Mouse (Mus musculus) right cerebral cortex, adult 2 months (tissue): ENCODE measurements at regions not wholly inside any gene's neighbourhood (a gene's known extent, or its start where the extent isn't known, plus 50 kb on each side); places are given as distances from the start of the nearest gene placed in this dataset.

Experiments
- DNase-seq, 2 experiments: peaks; one replicate each; pipeline ENCODE4 v3.0.0; 2021 to 2022; ENCODE audit warnings: low spot score in 2 of 2

DNA sequence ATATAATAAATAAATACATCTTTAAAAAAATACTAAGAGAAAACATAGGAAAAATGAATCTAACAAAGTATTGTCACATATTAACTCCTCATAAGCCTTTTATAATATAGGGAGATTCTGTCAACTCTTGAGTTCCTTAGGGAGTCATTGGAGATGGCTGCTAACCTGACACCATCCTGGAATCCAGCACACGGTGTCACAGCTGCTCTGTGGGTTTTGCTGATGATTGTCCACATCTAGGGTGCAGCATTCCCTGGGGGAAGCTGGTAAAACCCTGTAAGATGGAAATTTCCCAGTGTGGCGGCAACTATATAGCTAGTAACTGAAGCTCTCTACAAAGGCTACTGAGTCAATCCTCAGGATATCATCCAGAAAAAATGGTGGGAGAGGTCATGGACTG, 58.9 kb upstream of the E2f3 start:
- no peak for DNase-seq

- DNase-seq: peak in 1 of 2 experiments; percentile 17
Measured at GRCm38 (mm10) chr13:30042689-30043320, 56.9 kb upstream of the E2f3 start.

DNA sequence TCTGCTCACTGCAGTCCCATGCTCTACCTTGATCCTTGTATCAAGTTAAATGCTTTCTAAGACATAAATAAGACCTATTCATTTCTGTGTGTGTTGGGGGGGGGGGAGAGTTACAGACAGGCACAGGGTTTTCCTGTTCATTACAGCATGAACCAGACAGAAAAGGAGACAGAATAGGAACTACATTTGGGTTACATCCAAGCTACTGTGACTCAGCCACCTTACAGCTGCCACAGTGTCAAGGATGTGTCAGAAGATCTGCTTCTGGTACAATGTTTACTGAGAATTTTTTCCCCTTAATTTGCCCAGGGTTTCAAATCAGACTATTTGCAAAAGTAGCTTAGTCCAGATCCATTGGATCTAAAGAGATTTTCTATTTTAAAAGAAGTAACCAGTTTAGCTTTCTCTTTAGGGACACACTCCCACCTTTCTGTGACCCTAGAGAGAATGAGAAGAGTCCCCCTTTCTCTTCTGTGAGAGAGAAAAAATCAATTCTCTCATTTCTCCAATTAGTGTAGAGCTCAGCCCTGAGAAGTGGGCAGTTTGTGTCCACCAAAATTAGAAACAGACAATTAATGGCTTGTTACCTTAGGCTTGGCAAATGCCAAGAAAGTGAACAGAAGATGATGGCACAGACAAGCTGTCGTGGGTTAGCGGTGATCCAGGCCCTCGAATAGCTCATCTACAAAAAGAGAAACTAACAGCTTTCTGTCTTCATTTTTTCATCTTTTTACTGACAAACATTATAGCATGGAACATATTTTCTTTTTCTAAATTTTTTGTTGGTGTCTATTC, 55.8 kb upstream of the E2f3 start:
- peak; percentile 8 to 20 for DNase-seq

- DNase-seq: no peak
Measured at GRCm38 (mm10) chr13:30040288-30040687, 54.4 kb upstream of the E2f3 start.

DNA sequence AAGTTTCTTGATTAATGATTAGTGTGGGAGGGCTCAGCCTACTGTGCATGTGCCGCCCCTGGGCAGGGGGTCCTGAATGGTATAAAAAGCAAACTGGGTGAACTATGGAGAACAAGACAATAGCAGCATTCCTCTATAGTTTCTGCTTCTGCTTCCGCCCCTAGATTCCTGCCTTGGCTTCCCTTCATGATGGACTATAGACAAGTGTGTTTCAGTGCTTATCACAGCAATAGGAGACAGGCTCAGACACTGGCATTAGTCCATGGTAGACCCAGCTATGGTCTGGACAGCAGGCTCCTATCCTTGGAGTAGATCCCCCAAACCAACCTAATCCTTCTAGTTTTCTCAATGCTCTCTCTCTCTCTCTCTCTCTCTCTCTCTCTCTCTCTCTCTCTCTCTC, 53.9 kb upstream of the E2f3 start:
- no peak for DNase-seq

DNA sequence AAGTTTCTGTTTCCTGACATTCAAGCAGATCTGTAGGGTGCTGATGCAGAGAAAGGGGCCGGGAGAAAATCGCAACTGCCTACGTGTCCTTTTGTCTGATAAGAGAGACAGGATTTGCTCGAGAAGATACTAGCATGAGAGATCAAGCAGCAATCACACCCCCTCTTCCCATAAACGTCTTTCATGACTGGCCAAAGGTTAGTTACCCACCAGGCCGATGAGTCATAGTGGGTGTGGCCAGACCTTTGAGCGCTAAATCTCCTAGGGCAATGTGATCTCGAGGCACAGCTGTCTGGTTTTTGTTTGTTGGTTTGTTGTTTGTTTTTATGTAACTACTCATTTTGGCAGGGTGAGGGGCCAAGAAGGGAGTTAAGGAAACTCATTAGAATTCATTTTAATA, 50.7 kb upstream of the E2f3 start:
- no peak for DNase-seq

- no peak for DNase-seq
Measured at GRCm38 (mm10) chr13:30036071-30036470, 50.2 kb upstream of the E2f3 start.
